Mouse (Mus musculus) granulocyte monocyte progenitor cell, adult 5-6 weeks (primary cell): ENCODE results near the gene Ctnna2. TPM values are rescaled to one million over a fixed set of nuclear protein-coding genes. Genes with fewer than 3 reads are reported as not detected.

Experiments
- ATAC-seq: replicated peaks from 2 replicates; pipeline ENCODE4 v1.8.0; 2016; ENCODE audit warnings: mild to moderate bottlenecking, moderate TSS enrichment, inconsistent platforms; ENCODE audit not compliant: poor library complexity, severe bottlenecking
- total RNA-seq, 2 experiments: library from RNA; stranded (forward) in 1 of 2; stranded (reverse) in 1 of 2; fragments of 200-712, 200-1000 nt in 1 of 2; fragments of >200 nt in 1 of 2; fragmentation: Nextera tagmentation in 1 of 2; gene quantifications; 2 replicates each; pipeline ENCODE4 v1.2.3; 2014 to 2017

The Ctnna2 gene
- total RNA-seq, 2 experiments from 2014 or later: not detected

GRCm38 (mm10) chr6:77209183-77209582 lies 770.3 kb downstream of the Ctnna2 start:
- ATAC-seq: no peak

- ATAC-seq: no peak
These were observed 780.1 kb downstream of the Ctnna2 start for GRCm38 (mm10) chr6:77199375-77199774.

- no peak for ATAC-seq
These were observed 782.8 kb downstream of the Ctnna2 start for GRCm38 (mm10) chr6:77196650-77197049.

GRCm38 (mm10) chr6:77191635-77192034 lies 787.9 kb downstream of the Ctnna2 start:
- no peak for ATAC-seq

- ATAC-seq: no peak
These were observed 790.9 kb downstream of the Ctnna2 start for GRCm38 (mm10) chr6:77188628-77189027.

GRCm38 (mm10) chr6:77185751-77186150 lies 793.7 kb downstream of the Ctnna2 start:
- ATAC-seq: no peak

- no peak for ATAC-seq
These were observed 794.6 kb downstream of the Ctnna2 start for GRCm38 (mm10) chr6:77184896-77185295.

GRCm38 (mm10) chr6:77175764-77176163 lies 803.7 kb downstream of the Ctnna2 start:
- no peak for ATAC-seq

GRCm38 (mm10) chr6:77157028-77157427 lies 822.5 kb downstream of the Ctnna2 start:
- ATAC-seq: no peak

- ATAC-seq: no peak
These were observed 840.1 kb downstream of the Ctnna2 start for GRCm38 (mm10) chr6:77139306-77139920.

- ATAC-seq: no peak
These were observed 858.6 kb downstream of the Ctnna2 start for GRCm38 (mm10) chr6:77120926-77121325.

GRCm38 (mm10) chr6:77120510-77120909 lies 859.0 kb downstream of the Ctnna2 start:
- no peak for ATAC-seq

- no peak for ATAC-seq
These were observed 870.2 kb downstream of the Ctnna2 start for GRCm38 (mm10) chr6:77109095-77109945.

- no peak for ATAC-seq
These were observed 878.5 kb downstream of the Ctnna2 start for GRCm38 (mm10) chr6:77101047-77101446.

- ATAC-seq: no peak
These were observed 881.0 kb downstream of the Ctnna2 start for GRCm38 (mm10) chr6:77098540-77098939.

GRCm38 (mm10) chr6:77075396-77076376 lies 903.8 kb downstream of the Ctnna2 start:
- no peak for ATAC-seq

- no peak for ATAC-seq
These were observed 909.9 kb downstream of the Ctnna2 start for GRCm38 (mm10) chr6:77069595-77069994.

GRCm38 (mm10) chr6:77050690-77051089 lies 928.8 kb downstream of the Ctnna2 start:
- ATAC-seq: no peak

GRCm38 (mm10) chr6:77050193-77050592 lies 929.3 kb downstream of the Ctnna2 start:
- no peak for ATAC-seq

GRCm38 (mm10) chr6:77047568-77047967 lies 931.9 kb downstream of the Ctnna2 start:
- no peak for ATAC-seq

GRCm38 (mm10) chr6:77025066-77025465 lies 954.4 kb downstream of the Ctnna2 start:
- ATAC-seq: no peak
